12 mouse cellular contexts compared by ENCODE assay signal in the genomic region with DNA sequence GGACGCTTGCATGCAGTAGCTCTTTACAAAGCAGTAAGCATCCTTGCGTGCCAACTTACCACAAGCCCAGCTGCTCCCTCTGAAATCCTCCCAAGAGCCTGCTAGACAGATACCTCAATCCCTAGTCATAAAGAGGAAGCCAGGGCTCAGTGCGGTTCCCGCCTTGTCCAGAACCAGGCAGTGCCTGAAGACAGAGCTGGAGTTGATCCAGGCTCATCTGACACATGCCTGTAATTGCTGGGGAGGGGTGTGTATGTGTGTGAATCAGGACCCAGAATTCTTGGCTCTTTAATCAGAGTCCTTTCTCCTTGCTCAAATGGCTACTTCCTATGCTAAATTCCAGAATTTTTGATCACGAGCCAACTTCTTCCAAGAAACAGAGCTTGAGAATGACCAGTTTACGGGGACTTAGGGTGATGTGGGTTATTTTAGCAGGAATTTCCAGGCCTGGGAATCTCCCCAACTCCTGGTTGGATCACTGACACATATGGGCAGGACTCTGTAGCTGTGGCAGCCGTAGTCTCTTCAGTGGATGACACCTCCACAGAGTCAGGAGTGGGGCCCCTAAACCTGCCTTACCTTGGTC. TPM values are rescaled to one million over a fixed set of nuclear protein-coding genes. Genes with fewer than 3 reads are reported as not detected.
DNase-seq lines count a peak whose midpoint lies in the region; ATAC-seq lines count a peak whose summit lies in the region.
"Had no signal": no experiment of that assay in that cellular context is flagged by ENCODE, and none has a peak within 500 bp of the region (broad histone marks: within the 10 kb centered on the region; RNA-seq: fewer than 3 reads in every experiment).

No protein-coding gene starts in this region.

- no peaks in the 10 kb centered on the region for H3K9me3 ChIP-seq in heart, embryonic 13.5 days
- 0 out of 2 replicates have a peak, but pooled peaks cover 4% of the 10 kb centered on the region for H3K9me3 ChIP-seq in heart, embryonic 10.5 days
- H3K9me3 ChIP-seq in limb, embryonic 13.5 days, result no peaks in the 10 kb centered on the region
- H3K9me3 ChIP-seq in limb, embryonic 10.5 days (replicated peaks), result no peaks in the 10 kb centered on the region
- no peaks in the 10 kb centered on the region for H3K9me3 ChIP-seq in intestine, embryonic 15.5 days
- H3K9me3 ChIP-seq: G1E; liver, embryonic 13.5 days had no signal

- WGBS in heart, embryonic 13.5 days, result 61% methylated on average over 7 of the region's 7 CpGs
- WGBS in heart, embryonic 10.5 days, result 77% methylated on average over 7 of the region's 7 CpGs
- WGBS in limb, embryonic 13.5 days, result 52% methylated on average over 7 of the region's 7 CpGs
- WGBS in limb, embryonic 10.5 days, result 82% methylated on average over 7 of the region's 7 CpGs
- 55% methylated on average over 7 of the region's 7 CpGs for WGBS in intestine, embryonic 15.5 days

- 0 out of 2 replicates have a peak, but pooled peaks cover 4% of the 10 kb centered on the region for H3K27me3 ChIP-seq in heart, embryonic 13.5 days (replicated peaks)
- 0 out of 2 replicates have a peak, but pooled peaks cover 5% of the 10 kb centered on the region for H3K27me3 ChIP-seq in heart, embryonic 10.5 days (ENCODE audit: insufficient read depth, poor library complexity, severe bottlenecking)
- H3K27me3 ChIP-seq in limb, embryonic 13.5 days, result no peaks in the 10 kb centered on the region
- H3K27me3 ChIP-seq in limb, embryonic 10.5 days (ENCODE audit: low read depth, poor library complexity, severe bottlenecking), result no peaks in the 10 kb centered on the region
- no peaks in the 10 kb centered on the region for H3K27me3 ChIP-seq in intestine, embryonic 15.5 days (replicated peaks)
- H3K27me3 ChIP-seq: liver, embryonic 13.5 days had no signal

- no peak overlapping the region for H3K9ac ChIP-seq in heart, embryonic 13.5 days
- H3K9ac ChIP-seq in limb, embryonic 13.5 days, result no peak overlapping the region
- H3K9ac ChIP-seq in intestine, embryonic 15.5 days, result no peak overlapping the region
- H3K9ac ChIP-seq: liver, embryonic 13.5 days had no signal

- H3K4me3 ChIP-seq in heart, embryonic 13.5 days, result no peak overlapping the region
- H3K4me3 ChIP-seq in heart, embryonic 10.5 days, result no peak overlapping the region
- no peak overlapping the region for H3K4me3 ChIP-seq in limb, embryonic 13.5 days
- H3K4me3 ChIP-seq in limb, embryonic 10.5 days, result no peak overlapping the region
- H3K4me3 ChIP-seq in intestine, embryonic 15.5 days (replicated peaks), result no peak overlapping the region
- H3K4me3 ChIP-seq: erythroblast, embryonic 14.5 days; liver, embryonic 13.5 days had no signal

- peak overlapping the region; percentile 24; the same call in 1 of the 2 replicates for H3K27ac ChIP-seq in heart, embryonic 13.5 days (replicated peaks)
- H3K27ac ChIP-seq in heart, embryonic 10.5 days, result no peak overlapping the region
- H3K27ac ChIP-seq in limb, embryonic 13.5 days, result peak overlapping the region; percentile 58; the same call in 1 of the 2 replicates
- no peak overlapping the region for H3K27ac ChIP-seq in limb, embryonic 10.5 days
- no peak overlapping the region for H3K27ac ChIP-seq in intestine, embryonic 15.5 days
- H3K27ac ChIP-seq: liver, embryonic 13.5 days had no signal

- no peaks in the 10 kb centered on the region for H3K36me3 ChIP-seq in heart, embryonic 13.5 days
- no peaks in the 10 kb centered on the region for H3K36me3 ChIP-seq in heart, embryonic 10.5 days
- H3K36me3 ChIP-seq in limb, embryonic 13.5 days, result no peaks in the 10 kb centered on the region
- no peaks in the 10 kb centered on the region for H3K36me3 ChIP-seq in limb, embryonic 10.5 days
- no peaks in the 10 kb centered on the region for H3K36me3 ChIP-seq in intestine, embryonic 15.5 days
- H3K36me3 ChIP-seq: G1E; liver, embryonic 13.5 days had no signal

- H3K4me1 ChIP-seq in heart, embryonic 13.5 days, result peaks cover 18% of the 10 kb centered on the region
- H3K4me1 ChIP-seq in heart, embryonic 10.5 days, result 0 out of 2 replicates have a peak, but pooled peaks cover 2% of the 10 kb centered on the region
- H3K4me1 ChIP-seq in limb, embryonic 13.5 days, result peaks cover 20% of the 10 kb centered on the region
- H3K4me1 ChIP-seq in limb, embryonic 10.5 days, result peaks cover 5% of the 10 kb centered on the region; the same call in 1 of the 2 replicates
- peaks cover 7% of the 10 kb centered on the region for H3K4me1 ChIP-seq in intestine, embryonic 15.5 days (replicated peaks)
- H3K4me1 ChIP-seq: liver, embryonic 13.5 days had no signal

- no peak overlapping the region for H3K4me2 ChIP-seq in heart, embryonic 13.5 days
- 0 out of 2 replicates have a peak overlapping the region, but pooled peaks have one; percentile 7 for H3K4me2 ChIP-seq in limb, embryonic 13.5 days (replicated peaks)
- no peak overlapping the region for H3K4me2 ChIP-seq in intestine, embryonic 15.5 days (replicated peaks)
- H3K4me2 ChIP-seq: liver, embryonic 13.5 days had no signal

- no peak for DNase-seq in heart, embryonic 10.5 days (ENCODE audit: low spot score)
- no peak for DNase-seq in limb, embryonic 10.5 days (ENCODE audit: low spot score)
- peak; percentile 89 for DNase-seq in Muller cell, postnatal 12 days (ENCODE audit: inconsistent ontology term)
- no peak for DNase-seq in frontal cortex, postnatal 10 days (ENCODE audit: low spot score in 2 of 2)
- DNase-seq: liver, embryonic 13.5 days had no signal

- ATAC-seq in heart, embryonic 13.5 days (ENCODE audit: extremely low read depth, insufficient number of reproducible peaks, low FRiP score, low TSS enrichment), result no peak
- peak; percentile 62; the same call in 1 of the 2 replicates for ATAC-seq in limb, embryonic 13.5 days (ENCODE audit: low FRiP score, low read depth)
- ATAC-seq in intestine, embryonic 15.5 days, result peak; percentile 27; the same call in 1 of the 2 replicates
- no peak for ATAC-seq in monocyte, adult 5-6 weeks (replicated peaks; ENCODE audit: insufficient number of reproducible peaks, low FRiP score, low TSS enrichment, poor library complexity, severe bottlenecking)

RNA-seq across cellular contexts. Expression of a gene that starts 30.3 kb away (rescaled TPM):
- 5.7 and 6.7 TPM in 2 replicates for polyA plus RNA-seq in heart, embryonic 13.5 days (2015; fragmentation: Nextera tagmentation; extraction: Ambion mirVana)
- polyA plus RNA-seq in heart, embryonic 10.5 days (2016; fragmentation: Nextera tagmentation; extraction: Ambion mirVana), result 5.6 and 5.7 TPM in 2 replicates
- polyA plus RNA-seq in limb, embryonic 13.5 days (2015; fragmentation: Nextera tagmentation; extraction: Ambion mirVana), result 22.4 and 23.1 TPM in 2 replicates
- polyA plus RNA-seq in limb, embryonic 10.5 days (2016; fragmentation: Nextera tagmentation; extraction: Ambion mirVana), result 9.5 and 11.2 TPM in 2 replicates
- polyA plus RNA-seq in intestine, embryonic 15.5 days (2015; fragmentation: Nextera tagmentation; extraction: Ambion mirVana), result 8.2 and 8.8 TPM in 2 replicates
- not detected in 3 replicates for total RNA-seq in monocyte, adult 5-6 weeks (2017)
- total RNA-seq: G1E had no signal
- polyA plus RNA-seq: erythroblast, embryonic 14.5 days; G1E had no signal

RNA-seq across cellular contexts. Expression of a gene that starts 48.8 kb away (rescaled TPM):
- not detected in 2 replicates for polyA plus RNA-seq in heart, embryonic 13.5 days (2015; fragmentation: Nextera tagmentation; extraction: Ambion mirVana)
- polyA plus RNA-seq in heart, embryonic 10.5 days (2016; fragmentation: Nextera tagmentation; extraction: Ambion mirVana), result not detected in 2 replicates
- polyA plus RNA-seq in limb, embryonic 13.5 days (2015; fragmentation: Nextera tagmentation; extraction: Ambion mirVana), result not detected in 2 replicates
- 0.05 TPM in 1 of 2 replicates, not detected in the other for polyA plus RNA-seq in limb, embryonic 10.5 days (2016; fragmentation: Nextera tagmentation; extraction: Ambion mirVana)
- polyA plus RNA-seq in intestine, embryonic 15.5 days (2015; fragmentation: Nextera tagmentation; extraction: Ambion mirVana), result 0.68 and 1.2 TPM in 2 replicates
- not detected in 3 replicates for total RNA-seq in monocyte, adult 5-6 weeks (2017)
- polyA plus RNA-seq: erythroblast, embryonic 14.5 days; G1E; liver, embryonic 13.5 days; neural tube, embryonic 11.5 days had no signal

Comparison
In these comparisons a context has a peak if more than half of its experiments do, and no peak if none do; other contexts are left out.
1. H3K27ac ChIP-seq: peak in heart, embryonic 13.5 days (single experiment) and limb, embryonic 13.5 days (single experiment); none in heart, embryonic 10.5 days (single experiment), limb, embryonic 10.5 days (single experiment) and intestine, embryonic 15.5 days (single experiment).
2. ATAC-seq: peak in limb, embryonic 13.5 days (single experiment) and intestine, embryonic 15.5 days (single experiment); none in heart, embryonic 13.5 days (single experiment) and monocyte, adult 5-6 weeks (single experiment).